ENCODE assay signal across 10 mouse cellular contexts in the genomic region with DNA sequence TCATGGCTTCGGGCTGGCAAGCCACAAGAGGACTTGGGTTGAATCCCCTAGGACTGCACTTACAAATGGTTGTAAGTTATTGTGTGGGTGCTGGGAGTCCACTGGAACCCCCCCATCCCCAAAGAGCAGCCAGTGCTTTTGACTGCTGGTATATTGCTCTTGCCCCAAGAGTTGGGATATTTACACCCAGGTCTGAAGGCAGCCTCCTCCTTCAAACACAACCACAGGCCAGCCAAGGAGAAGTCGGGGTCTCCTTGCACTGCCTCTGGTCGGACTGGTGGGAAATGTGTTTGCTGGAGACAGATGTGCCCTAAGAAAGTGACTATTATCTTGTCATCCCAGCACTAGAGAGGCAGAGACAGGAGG. TPM values are rescaled to one million over a fixed set of nuclear protein-coding genes. Genes with fewer than 3 reads are reported as not detected.
DNase-seq lines count a peak whose midpoint lies in the region; ATAC-seq and TF ChIP-seq lines count a peak whose summit lies in the region.
"Had no signal": no experiment of that assay in that cellular context is flagged by ENCODE, and none has a peak within 500 bp of the region (broad histone marks: within the 10 kb centered on the region; RNA-seq: fewer than 3 reads in every experiment).

No protein-coding gene starts in this region.

- H3K4me2 ChIP-seq in hindbrain, embryonic 14.5 days (replicated peaks), result no peak overlapping the region
- no peak overlapping the region for H3K4me2 ChIP-seq in limb, embryonic 15.5 days

- no peak for ATAC-seq in hindbrain, embryonic 14.5 days (ENCODE audit: low FRiP score)
- no peak for ATAC-seq in limb, embryonic 15.5 days (ENCODE audit: insufficient number of reproducible peaks, low FRiP score, low TSS enrichment, low read depth)
- no peak for ATAC-seq in monocyte, adult 5-6 weeks (replicated peaks; ENCODE audit: insufficient number of reproducible peaks, low FRiP score, low TSS enrichment, poor library complexity, severe bottlenecking)

- peak overlapping the region; percentile 93 for H3K27ac ChIP-seq in hindbrain, embryonic 10.5 days
- no peak overlapping the region for H3K27ac ChIP-seq in hindbrain, embryonic 14.5 days
- peak overlapping the region; percentile 83 for H3K27ac ChIP-seq in thymus, adult 2 months (ENCODE audit: control insufficient read depth, insufficient read depth, low read length)
- peak overlapping the region; percentile 92 for H3K27ac ChIP-seq in limb, embryonic 15.5 days

- TF ChIP-seq CTCF in thymus, adult 2 months (IDR thresholded peaks at IDR 0.05; ENCODE audit: borderline replicate concordance, control insufficient read depth, extremely low read depth, insufficient read depth, low read length, poor library complexity), result no peak

- H3K9me3 ChIP-seq in hindbrain, embryonic 10.5 days, result no peaks in the 10 kb centered on the region
- H3K9me3 ChIP-seq in hindbrain, embryonic 14.5 days (ENCODE audit: control insufficient read depth, low read length), result no peaks in the 10 kb centered on the region
- H3K9me3 ChIP-seq in limb, embryonic 15.5 days, result no peaks in the 10 kb centered on the region

- no peak for DNase-seq in hindbrain, embryonic 10.5 days (ENCODE audit: low spot score)
- DNase-seq in hindbrain, embryonic 14.5 days (ENCODE audit: low spot score), result no peak
- DNase-seq in thymus, adult 2 months, result no peak
- DNase-seq in thymus, postnatal 14 days, result no peak
- DNase-seq in layer of hippocampus, adult 9-10 months (ENCODE audit: low spot score), result no peak
- DNase-seq in adipocyte (ENCODE audit: low spot score), result no peak
- DNase-seq: right cerebral cortex, postnatal 25 days had no signal

- peak overlapping the region; percentile 49 for H3K4me3 ChIP-seq in hindbrain, embryonic 10.5 days
- H3K4me3 ChIP-seq in hindbrain, embryonic 14.5 days (replicated peaks; ENCODE audit: low read length), result no peak overlapping the region
- H3K4me3 ChIP-seq in thymus, adult 2 months (ENCODE audit: control insufficient read depth, insufficient read depth, low read length), result no peak overlapping the region
- H3K4me3 ChIP-seq in limb, embryonic 15.5 days, result no peak overlapping the region

- peaks cover 96% of the 10 kb centered on the region for H3K4me1 ChIP-seq in hindbrain, embryonic 10.5 days (replicated peaks)
- peaks cover 46% of the 10 kb centered on the region for H3K4me1 ChIP-seq in hindbrain, embryonic 14.5 days (replicated peaks; ENCODE audit: control insufficient read depth, insufficient read depth, low read length)
- peaks cover 77% of the 10 kb centered on the region for H3K4me1 ChIP-seq in thymus, adult 2 months (replicated peaks; ENCODE audit: control insufficient read depth, insufficient read depth, low read length)
- H3K4me1 ChIP-seq in limb, embryonic 15.5 days, result peaks cover 91% of the 10 kb centered on the region

- WGBS in hindbrain, embryonic 10.5 days, result 86% methylated on average over 3 of the region's 3 CpGs
- 81% methylated on average over 3 of the region's 3 CpGs for WGBS in hindbrain, embryonic 14.5 days
- WGBS in thymus, adult 2 months, result 81% methylated on average over 3 of the region's 3 CpGs
- 78% methylated on average over 3 of the region's 3 CpGs for WGBS in limb, embryonic 15.5 days

- TF ChIP-seq POLR2A in thymus, adult 2 months (IDR thresholded peaks at IDR 0.05; ENCODE audit: control insufficient read depth, extremely low read depth, insufficient read depth, low read length, poor library complexity), result no peak

- H3K27me3 ChIP-seq in hindbrain, embryonic 10.5 days (ENCODE audit: insufficient read depth, poor library complexity, severe bottlenecking), result peaks cover 8% of the 10 kb centered on the region
- H3K27me3 ChIP-seq in hindbrain, embryonic 14.5 days (ENCODE audit: control insufficient read depth, insufficient read depth, low read length), result no peaks in the 10 kb centered on the region
- no peaks in the 10 kb centered on the region for H3K27me3 ChIP-seq in thymus, adult 2 months (ENCODE audit: control insufficient read depth, insufficient read depth, low read length)
- H3K27me3 ChIP-seq in limb, embryonic 15.5 days, result no peaks in the 10 kb centered on the region

- H3K36me3 ChIP-seq in hindbrain, embryonic 10.5 days, result peaks cover 14% of the 10 kb centered on the region
- peaks cover 13% of the 10 kb centered on the region for H3K36me3 ChIP-seq in hindbrain, embryonic 14.5 days (replicated peaks; ENCODE audit: control insufficient read depth, insufficient read depth)
- peaks cover 3% of the 10 kb centered on the region; the same call in 1 of the 2 replicates for H3K36me3 ChIP-seq in thymus, adult 2 months (ENCODE audit: control insufficient read depth, insufficient read depth, low read length)
- peaks cover 3% of the 10 kb centered on the region for H3K36me3 ChIP-seq in limb, embryonic 15.5 days

- H3K9ac ChIP-seq in hindbrain, embryonic 14.5 days, result no peak overlapping the region
- H3K9ac ChIP-seq in limb, embryonic 15.5 days, result no peak overlapping the region

RNA-seq across cellular contexts. Expression of a gene that starts 3.6 kb away (rescaled TPM):
- 95.3 and 153 TPM in 2 replicates for polyA plus RNA-seq in hindbrain, embryonic 10.5 days (2016; fragmentation: Nextera tagmentation; extraction: Ambion mirVana)
- 203 and 252 TPM in 2 replicates for polyA plus RNA-seq in hindbrain, embryonic 14.5 days (2014; fragmentation: Nextera tagmentation; extraction: Ambion mirVana)
- 173 and 193 TPM in 2 replicates for polyA plus RNA-seq in thymus, adult 2 months (2012; rRNA removed)
- 102 and 103 TPM in 2 replicates for polyA plus RNA-seq in limb, embryonic 15.5 days (2015; fragmentation: Nextera tagmentation; extraction: Ambion mirVana)
- total RNA-seq in monocyte, adult 5-6 weeks (2017), result 137 to 163 TPM (median 145 TPM) in 3 replicates

RNA-seq across cellular contexts. Expression of a gene that starts 10.5 kb away (rescaled TPM):
- polyA plus RNA-seq in hindbrain, embryonic 10.5 days (2016; fragmentation: Nextera tagmentation; extraction: Ambion mirVana), result 12.9 and 14.4 TPM in 2 replicates
- polyA plus RNA-seq in hindbrain, embryonic 14.5 days (2014; fragmentation: Nextera tagmentation; extraction: Ambion mirVana), result 7.0 and 7.7 TPM in 2 replicates
- 11.1 and 14.8 TPM in 2 replicates for polyA plus RNA-seq in thymus, adult 2 months (2012; rRNA removed)
- polyA plus RNA-seq in limb, embryonic 15.5 days (2015; fragmentation: Nextera tagmentation; extraction: Ambion mirVana), result 12.8 and 13.3 TPM in 2 replicates
- total RNA-seq in monocyte, adult 5-6 weeks (2017), result 16.2 to 29.1 TPM (median 18.0 TPM) in 3 replicates

RNA-seq across cellular contexts. Expression of a gene that starts 14.2 kb away (rescaled TPM):
- polyA plus RNA-seq in hindbrain, embryonic 10.5 days (2016; fragmentation: Nextera tagmentation; extraction: Ambion mirVana), result 22.3 and 24.6 TPM in 2 replicates
- polyA plus RNA-seq in hindbrain, embryonic 14.5 days (2014; fragmentation: Nextera tagmentation; extraction: Ambion mirVana), result 44.1 and 54.4 TPM in 2 replicates
- 342 and 374 TPM in 2 replicates for polyA plus RNA-seq in thymus, adult 2 months (2012; rRNA removed)
- polyA plus RNA-seq in limb, embryonic 15.5 days (2015; fragmentation: Nextera tagmentation; extraction: Ambion mirVana), result 13.4 and 14.0 TPM in 2 replicates
- total RNA-seq in monocyte, adult 5-6 weeks (2017), result 27.3 to 65.5 TPM (median 29.9 TPM) in 3 replicates

RNA-seq across cellular contexts. Expression of a gene that starts 17.1 kb away (rescaled TPM):
- 41.3 and 43.7 TPM in 2 replicates for polyA plus RNA-seq in hindbrain, embryonic 10.5 days (2016; fragmentation: Nextera tagmentation; extraction: Ambion mirVana)
- polyA plus RNA-seq in hindbrain, embryonic 14.5 days (2014; fragmentation: Nextera tagmentation; extraction: Ambion mirVana), result 25.9 and 26.2 TPM in 2 replicates
- polyA plus RNA-seq in thymus, adult 2 months (2012; rRNA removed), result 3.1 and 3.6 TPM in 2 replicates
- 27.0 and 29.3 TPM in 2 replicates for polyA plus RNA-seq in limb, embryonic 15.5 days (2015; fragmentation: Nextera tagmentation; extraction: Ambion mirVana)
- 1.0 TPM in 1 of 3 replicates, not detected in the others for total RNA-seq in monocyte, adult 5-6 weeks (2017)
- total RNA-seq: hematopoietic stem cell, adult 5-6 weeks had no signal

RNA-seq across cellular contexts. Expression of a gene that starts 21.6 kb away (rescaled TPM):
- 7.1 and 15.0 TPM in 2 replicates for polyA plus RNA-seq in hindbrain, embryonic 10.5 days (2016; fragmentation: Nextera tagmentation; extraction: Ambion mirVana)
- 93.4 and 96.4 TPM in 2 replicates for polyA plus RNA-seq in hindbrain, embryonic 14.5 days (2014; fragmentation: Nextera tagmentation; extraction: Ambion mirVana)
- polyA plus RNA-seq in thymus, adult 2 months (2012; rRNA removed), result 34.0 and 37.7 TPM in 2 replicates
- polyA plus RNA-seq in limb, embryonic 15.5 days (2015; fragmentation: Nextera tagmentation; extraction: Ambion mirVana), result 5.9 and 6.8 TPM in 2 replicates
- total RNA-seq in monocyte, adult 5-6 weeks (2017), result 0.29 to 5.8 TPM (median 4.1 TPM) in 3 replicates
